Mouse (Mus musculus) T-helper 17 cell (primary cell): ENCODE data around the gene Prdm10.

Experiments used
- in situ Hi-C, 2 experiments: fragments of 300-600 bp; cut with MboI, MseI; formaldehyde crosslinking; loops; 1 replicate in 1 of 2; 2 replicates in 1 of 2; pipeline ENCODE4 v1.15.1; 2025; ENCODE audit warnings: high pct_unique_total_duplicates in 2 of 2

Gene Prdm10

DNA sequence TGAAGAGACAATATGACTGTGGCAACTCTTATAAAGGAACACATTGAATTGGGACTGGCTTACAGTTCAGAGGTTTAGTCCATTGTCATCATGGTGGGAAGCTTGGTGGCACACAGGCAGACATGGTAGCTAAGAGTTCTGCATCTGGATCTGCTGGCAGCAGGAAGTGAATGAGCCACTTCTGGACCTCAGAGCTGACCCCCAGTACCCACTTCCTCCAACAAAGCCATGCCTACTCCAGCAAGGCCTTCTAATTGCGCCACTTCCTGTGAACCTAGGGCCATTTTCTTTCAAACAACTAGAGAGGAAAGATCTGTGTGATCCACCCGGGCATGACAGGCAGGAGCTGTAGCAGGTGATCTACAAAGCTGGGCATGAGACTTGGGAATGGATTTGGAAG is 72.4 kb downstream of the Prdm10 start:
- in situ Hi-C loops, result loop anchor here in 1 of 2 experiments (5.0 kb wide), 1 partner anchor 205 kb away; no protein-coding TSS in a partner anchor

DNA sequence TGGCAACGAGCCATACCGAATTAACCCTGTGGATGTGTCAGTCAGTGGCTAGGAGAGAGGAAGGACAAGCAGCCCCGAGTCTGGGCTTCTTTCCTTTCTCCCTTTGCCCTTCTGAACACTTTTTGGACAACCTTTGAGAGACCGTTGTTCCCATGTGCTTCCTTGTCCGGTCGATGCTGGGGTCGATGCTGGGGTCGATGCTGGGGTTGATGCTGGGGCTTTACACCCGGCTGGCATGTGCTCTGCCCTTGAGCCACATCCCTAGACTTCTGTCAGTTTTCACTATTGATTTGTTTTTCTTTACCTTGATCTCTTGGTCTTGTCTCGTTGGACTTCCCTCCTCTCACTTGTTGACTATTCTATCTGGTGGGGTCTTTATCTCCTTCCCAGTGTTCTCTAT is 73.2 kb downstream of the Prdm10 start:
- in situ Hi-C loops, result loop anchor here in 1 of 2 experiments (5.0 kb wide), 1 partner anchor 206 kb away; no protein-coding TSS in a partner anchor

DNA sequence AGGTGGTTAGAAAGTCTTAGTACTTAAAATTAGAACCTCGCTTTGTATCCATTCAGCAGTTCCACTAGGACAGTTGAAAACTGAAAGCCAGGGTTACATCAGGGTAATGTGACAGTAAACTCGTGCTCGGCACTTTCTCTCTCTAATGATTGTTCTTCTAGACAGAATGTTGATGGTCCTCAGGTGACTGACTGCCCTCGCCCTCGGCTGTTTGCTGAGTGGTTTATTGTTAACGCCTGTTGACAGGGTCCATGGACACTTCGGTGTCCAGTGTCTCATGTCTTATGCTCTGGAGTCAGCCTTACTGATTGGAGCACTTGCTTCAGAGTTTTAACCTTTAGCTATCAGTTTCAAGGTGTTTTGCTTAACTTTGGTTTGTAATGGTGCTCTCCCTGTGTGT is 73.7 kb downstream of the Prdm10 start:
- in situ Hi-C loops, result loop anchor here in 1 of 2 experiments (5.0 kb wide), 1 partner anchor 207 kb away; no protein-coding TSS in a partner anchor

DNA sequence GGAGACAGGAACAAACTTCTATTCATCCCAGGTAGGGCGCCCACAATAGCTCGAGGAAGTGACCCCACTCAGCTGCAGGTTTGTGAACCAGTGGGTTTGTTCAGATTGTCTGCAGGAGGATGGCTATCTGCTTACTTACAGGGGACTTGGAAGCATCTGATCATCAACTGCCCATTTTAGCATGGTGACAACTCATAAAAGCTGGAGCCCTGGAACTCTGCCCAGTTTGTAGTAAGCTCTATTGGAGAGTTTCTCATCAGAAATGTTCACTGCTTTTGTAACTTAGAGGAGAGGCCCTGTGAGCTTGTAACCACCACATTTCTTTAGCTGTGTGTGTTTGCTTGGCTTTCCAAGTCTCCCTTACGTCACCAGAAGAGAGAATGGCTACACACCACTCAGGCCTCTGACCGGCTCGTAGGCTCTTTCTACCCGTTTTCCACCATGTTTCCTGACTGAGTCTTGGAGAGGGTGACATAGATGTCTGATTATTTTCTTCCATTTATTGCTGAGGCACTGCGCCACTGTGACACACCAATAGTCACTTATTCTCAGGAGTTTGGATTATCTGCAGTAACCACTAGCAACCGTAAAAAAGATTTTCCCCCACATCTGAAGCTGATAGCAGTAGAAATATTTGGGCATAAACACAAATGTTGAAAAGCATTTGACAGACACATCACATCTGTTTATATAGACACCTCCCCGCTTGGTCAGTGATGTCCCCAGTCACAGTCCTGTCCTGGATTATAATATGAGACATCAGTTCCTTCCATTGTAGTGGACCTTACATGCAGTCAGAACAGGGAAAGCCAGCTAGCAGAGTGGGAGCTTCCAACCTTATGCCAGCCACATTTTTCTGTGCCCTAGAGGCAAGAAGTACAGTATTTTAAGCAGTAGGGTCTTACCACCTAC is 83.6 kb downstream of the Prdm10 start:
- in situ Hi-C loops, result loop anchor here in 1 of 2 experiments (10.0 kb wide), 1 partner anchor 919 kb away; no protein-coding TSS in a partner anchor

DNA sequence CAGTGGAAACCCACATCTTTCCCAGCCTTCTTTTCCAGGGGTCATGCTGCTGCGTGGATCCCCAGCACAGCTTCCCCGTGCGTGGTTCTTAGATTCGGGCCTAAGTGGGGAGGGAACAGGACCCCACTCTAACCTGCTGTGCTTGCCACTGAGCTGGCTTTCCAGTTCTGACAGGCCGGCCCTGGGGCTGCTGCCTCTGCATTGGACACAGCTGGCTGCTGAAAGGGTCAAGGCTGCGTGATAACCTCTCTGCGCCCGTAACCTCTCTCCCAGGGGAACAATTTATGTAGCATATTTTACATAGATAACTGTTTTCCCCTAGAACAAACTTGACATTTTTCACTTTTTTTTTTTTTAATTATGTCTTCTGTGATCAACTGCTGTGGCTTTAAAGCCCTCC is 84.7 kb downstream of the Prdm10 start:
- in situ Hi-C loops, result loop anchor here in 1 of 2 experiments (10.0 kb wide), 1 partner anchor 920 kb away; no protein-coding TSS in a partner anchor

DNA sequence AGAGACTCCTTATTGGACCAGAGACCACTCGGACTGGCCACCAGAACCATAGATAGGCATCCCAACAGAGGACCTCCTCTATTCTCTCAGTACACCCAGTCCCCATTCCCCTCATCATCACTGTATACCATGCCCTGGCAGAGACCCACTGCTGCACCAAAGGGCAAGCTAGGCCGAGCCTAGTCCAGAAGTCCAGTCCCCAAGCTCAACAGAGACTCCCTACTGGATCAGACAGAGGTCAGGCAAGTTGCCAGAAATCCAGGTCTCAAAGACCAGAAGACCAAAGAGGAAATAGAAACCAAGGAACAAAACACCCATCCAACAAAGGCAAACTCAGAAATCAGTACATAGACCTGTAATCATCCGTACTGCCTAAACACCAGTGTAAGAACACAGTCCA is 91.4 kb downstream of the Prdm10 start:
- in situ Hi-C loops, result no loop called here

DNA sequence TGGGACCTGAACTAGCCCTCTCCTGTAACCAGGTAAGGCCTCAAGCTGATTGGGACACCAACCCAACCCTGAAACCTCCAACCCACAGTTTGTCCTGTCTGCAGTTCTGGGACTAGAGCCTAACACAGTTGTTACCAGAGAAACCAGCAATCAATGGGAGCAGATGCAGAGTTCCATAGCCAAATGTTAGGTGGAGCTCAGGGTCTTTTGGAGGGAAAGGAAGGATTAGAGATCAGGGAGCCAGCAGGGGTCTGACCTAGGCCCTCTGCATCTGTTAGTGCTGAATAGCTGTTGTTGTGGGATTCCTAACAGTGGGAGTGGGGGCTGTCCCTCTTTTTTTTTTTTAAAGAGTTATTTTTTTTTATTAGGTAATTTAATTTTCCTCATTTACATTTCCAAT is 96.3 kb downstream of the Prdm10 start:
- in situ Hi-C loops, result no loop called here

DNA sequence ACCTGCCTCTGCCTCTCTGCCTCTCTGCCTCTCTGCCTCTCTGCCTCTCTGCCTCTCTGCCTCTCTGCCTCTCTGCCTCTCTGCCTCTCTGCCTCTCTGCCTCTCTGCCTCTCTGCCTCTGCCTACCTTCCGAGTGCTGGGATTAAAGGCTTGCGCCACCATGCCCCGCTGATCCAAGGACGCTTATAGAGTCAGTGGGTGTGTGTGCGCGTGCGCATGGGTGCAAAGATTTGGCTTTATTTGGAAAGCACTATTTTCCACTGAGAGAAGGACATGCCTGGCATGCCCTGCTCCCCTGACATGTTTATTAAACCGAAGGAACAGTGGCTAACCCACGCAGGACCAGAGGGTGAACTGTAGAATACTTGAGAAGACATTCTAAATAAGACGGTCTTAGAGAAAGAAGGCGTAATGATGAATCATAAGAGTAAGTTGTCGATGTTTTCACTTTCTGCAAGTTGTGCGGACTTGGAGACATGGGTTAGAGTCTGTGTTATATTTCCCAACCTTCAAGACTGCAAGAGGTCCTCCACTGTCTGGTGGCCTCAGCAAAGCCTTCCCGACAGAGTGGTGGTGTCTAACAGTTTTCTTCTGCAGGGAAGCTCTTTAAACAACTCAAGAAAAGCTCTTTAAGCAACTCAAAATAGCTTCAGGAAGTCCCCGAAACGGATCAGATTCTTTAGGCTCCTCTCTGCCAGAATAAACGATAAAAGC is 104.6 kb downstream of the Prdm10 start:
- in situ Hi-C loops, result no loop called here

DNA sequence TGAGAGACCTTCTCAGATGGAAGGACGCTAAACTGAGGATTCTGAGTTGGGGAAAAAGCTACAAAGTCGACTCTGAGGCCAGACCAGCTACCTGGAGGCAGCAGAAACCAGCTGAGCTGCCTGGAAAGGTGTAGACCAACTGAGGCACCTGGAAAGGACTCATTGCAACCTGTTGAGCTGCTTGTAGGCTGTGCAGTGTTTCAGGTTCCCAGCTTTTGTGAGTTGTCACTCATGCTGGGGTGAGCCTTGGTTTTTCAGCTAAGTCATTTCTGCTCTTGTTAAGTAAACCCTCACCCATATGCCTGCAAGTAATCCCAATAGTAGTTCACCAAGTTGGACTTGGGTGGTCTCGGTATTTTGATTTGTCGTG is 105.1 kb downstream of the Prdm10 start:
- in situ Hi-C loops, result no loop called here

DNA sequence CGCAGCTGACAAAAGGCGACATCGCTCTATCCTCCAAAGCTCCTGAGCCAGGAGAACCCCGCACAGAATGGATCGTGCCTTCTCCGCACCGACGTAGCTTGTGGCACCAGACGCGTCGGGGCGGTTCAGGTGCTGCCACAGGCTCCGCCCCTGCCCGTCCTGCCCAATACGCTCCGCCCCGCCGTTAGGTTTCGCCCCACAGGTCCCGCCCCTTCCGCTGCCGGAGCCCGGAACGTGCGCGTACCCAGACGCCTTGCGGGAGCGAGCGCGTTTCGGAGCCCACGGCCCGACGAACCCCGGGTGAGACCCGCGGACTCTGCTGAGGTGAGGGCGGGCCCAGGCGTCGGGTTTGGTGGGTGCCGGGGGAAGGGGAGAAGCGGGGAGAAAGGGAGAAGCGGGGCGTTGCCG is 105.6 kb downstream of the Prdm10 start, which contains the start of gene Nfrkb:
Gene Nfrkb (plus strand): TSS at position 246 of the 408 bp plus-strand sequence.
- in situ Hi-C loops, result no loop called here

DNA sequence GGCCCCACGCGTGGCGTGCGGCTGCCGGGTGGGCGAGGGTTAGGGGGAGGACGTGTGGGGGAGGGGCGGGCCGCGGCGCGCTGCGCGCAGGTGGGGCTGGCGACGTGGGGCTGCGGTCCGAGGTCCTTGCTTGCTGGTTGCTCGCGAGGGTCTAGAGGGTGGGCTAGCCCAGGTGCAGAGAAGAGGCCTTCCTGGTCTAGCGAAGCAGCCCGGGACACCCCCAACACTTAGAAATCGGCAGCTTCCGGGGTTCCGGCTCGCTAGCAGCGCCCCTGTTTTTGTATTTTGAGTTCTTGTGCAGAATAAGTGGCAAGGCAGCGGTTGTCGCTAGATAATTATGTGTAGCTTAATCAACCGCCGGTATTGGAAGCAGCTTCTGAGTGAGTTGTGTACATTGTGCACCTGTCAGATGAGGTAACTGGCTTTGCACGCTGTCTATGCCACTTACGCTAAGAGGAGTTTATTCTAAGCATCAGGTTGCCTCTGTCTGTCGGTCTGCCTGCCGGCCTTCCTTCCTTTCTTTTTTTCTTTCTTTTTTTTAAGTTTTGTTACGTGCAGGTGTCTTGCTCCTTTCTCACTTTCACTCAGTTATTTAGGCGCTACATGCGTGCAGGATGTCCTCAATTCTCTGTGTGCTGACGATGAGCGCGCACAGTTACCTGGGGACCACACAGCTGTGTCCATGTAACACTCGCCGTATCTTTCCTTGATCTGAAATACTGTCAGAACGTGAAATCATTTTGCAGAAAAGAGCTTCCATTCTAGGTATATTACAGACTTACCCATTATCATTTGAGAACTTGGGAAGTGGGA is 106.2 kb downstream of the Prdm10 start:
- in situ Hi-C loops, result no loop called here

DNA sequence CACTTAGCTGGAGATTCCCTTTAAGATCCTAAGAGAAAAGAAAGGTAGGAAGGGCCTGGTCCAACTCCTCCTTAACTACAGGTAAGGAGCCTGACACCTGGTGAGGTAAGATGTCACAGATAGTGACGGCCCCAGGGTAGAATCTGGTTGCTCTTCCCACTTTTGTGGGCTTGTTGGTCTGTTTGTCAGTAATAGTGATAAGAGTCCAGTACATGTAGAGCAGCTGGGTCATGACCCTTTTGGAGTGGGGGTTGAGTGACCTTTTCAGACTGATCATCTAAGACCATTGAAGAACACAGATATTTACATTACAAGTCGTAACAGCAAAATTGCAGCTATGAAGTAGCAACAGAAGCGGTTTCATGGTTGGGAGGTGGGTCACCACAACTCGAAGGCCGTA is 106.9 kb downstream of the Prdm10 start:
- in situ Hi-C loops, result no loop called here

DNA sequence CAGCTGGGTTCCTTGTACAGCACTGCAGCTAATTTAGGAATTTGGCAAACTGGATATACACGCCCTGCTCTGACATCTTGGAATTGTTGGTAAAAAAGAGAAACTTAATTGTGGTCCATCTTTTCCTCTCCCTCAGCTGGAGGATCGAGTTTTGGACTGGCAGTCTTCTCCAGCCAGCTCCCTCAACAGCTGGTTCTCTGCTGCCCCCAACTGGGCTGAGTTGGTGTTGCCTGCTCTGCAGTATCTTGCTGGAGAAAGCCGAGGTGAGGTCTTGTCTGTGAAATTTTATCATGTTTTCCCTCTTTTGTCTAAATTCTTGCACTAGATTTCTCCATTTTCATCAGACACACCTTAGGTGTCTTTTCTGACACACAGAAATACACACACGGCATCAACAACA is 120.1 kb downstream of the Prdm10 start:
- in situ Hi-C loops, result loop anchor here in 1 of 2 experiments (10.0 to 25.0 kb wide), 2 partner anchors 144 to 963 kb away; partner anchors contain the start of gene Snx19

DNA sequence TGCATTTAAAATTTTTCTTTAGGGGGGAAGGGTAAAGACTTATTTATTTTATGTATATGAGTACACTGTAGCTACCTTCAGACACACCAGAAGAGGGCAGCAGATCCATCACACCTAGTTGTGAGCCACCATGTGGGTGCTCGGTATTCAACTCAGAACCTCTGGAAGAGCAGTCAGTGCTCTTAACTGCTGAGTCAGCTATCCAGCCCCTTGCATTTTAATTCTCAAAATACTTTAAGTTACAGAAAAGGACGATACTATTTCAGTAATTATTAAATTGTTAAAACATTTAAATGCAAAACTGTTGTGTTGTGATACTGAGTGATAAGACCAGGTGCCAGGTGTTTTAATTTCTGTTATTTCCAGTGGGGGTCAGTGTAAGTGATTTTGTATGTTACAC is 124.0 kb downstream of the Prdm10 start:
- in situ Hi-C loops, result loop anchor here in 1 of 2 experiments (10.0 to 25.0 kb wide), 2 partner anchors 140 to 967 kb away; partner anchors contain the start of gene Snx19

DNA sequence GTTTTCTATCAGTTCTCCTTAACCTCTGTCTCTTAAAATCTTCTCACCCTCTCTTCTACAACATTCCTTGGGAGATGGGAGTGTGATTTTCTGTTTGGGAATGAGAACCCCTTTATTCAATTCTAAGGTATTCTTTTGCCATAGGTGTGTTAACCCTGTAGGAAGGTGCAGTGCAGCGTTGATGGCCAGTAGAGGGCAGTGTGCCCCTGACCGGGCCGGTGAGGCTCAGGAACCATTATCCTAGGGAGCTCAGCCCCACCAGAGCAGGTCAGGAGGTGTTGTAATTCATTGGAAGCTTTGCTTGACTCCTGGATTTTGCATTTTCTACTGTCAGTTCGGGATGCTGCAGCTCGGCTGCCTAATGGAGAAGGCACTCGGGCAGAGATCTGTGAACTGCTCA is 124.9 kb downstream of the Prdm10 start:
- in situ Hi-C loops, result loop anchor here in 1 of 2 experiments (5.0 to 25.0 kb wide), 3 partner anchors 140 to 968 kb away; partner anchors contain the start of gene Snx19

DNA sequence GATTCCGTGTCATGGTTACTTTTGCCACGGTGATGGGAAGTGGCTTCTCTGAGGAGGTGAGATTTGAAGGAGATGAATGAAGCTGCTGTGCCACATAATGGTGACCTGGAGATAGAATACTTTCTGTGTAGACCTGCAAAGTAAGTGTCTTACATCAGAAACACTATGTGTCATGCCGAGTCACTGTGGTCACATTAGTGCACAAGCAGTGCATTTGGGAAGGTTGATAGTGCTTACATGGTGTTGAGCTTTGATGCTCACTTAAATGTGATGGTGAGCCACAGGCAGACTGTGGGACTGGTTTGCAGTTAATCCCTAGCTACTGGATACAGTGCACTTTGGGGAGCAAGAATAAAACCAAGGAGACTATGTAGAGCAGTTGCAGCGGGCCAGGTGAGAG is 131.8 kb downstream of the Prdm10 start:
- in situ Hi-C loops, result loop anchor here in 1 of 2 experiments (25.0 kb wide), 1 partner anchor 975 kb away; the partner anchor contains the start of gene Snx19

DNA sequence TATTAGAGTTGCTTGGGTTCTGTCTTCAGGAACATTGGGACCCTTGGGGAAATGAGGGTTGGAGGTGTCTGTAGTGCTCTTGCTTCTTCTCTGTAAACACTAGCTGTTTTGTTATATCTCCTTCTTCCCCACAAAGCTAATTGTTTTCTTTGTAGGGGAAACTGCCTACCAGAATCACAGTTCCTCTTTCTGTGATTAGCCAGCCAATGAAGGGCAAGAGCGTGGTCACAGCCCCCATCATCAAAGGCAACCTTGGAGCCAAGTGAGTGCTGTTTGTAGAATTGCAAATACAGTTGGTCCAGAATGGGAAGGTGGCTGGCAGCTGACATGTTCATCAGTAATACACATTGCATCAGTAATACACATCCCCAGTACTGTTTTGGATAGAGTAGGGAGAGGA is 138.5 kb downstream of the Prdm10 start:
- in situ Hi-C loops, result loop anchor here in 1 of 2 experiments (25.0 kb wide), 1 partner anchor 982 kb away; the partner anchor contains the start of gene Snx19

DNA sequence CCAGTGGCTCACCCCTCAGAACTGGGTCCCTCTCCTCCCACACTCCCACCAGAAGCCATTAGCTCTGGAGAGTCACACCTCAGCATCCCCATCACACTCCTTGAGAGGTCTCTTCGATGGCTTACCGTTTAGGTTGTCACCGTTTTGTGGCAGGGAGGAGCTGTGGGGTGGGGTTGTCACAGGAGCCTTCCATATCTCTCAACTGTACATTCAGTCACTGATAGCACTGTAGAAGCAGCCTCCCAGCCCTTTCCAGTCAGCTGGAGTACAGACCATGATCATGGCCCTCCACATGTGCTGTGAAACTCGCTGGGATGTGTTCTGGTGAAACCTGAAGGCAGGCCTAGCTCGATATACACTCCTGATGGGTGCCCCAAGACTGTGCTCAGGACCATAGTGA is 141.8 kb downstream of the Prdm10 start:
- in situ Hi-C loops, result loop anchor here in 1 of 2 experiments (25.0 kb wide), 1 partner anchor 985 kb away; the partner anchor contains the start of gene Snx19

DNA sequence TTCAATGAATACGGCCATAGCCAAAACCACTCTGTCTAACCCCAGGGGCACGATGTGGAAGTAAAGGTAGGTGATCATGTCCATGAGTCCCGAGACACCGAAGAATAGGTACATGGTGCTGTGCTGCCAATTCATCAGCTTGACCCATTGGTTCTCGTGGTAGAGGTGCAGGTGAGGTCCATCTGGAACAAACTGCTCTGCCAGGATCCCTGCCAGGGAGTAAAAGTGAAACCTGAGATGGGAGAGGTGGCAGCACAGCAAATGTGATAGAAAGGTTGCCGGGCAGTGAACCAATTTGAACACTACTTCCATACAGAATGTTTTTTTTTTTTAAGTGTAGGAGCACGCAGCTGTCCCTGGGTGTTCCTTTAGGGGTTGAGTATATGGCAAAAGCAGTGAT is 148.6 kb downstream of the Prdm10 start:
- in situ Hi-C loops, result no loop called here

DNA sequence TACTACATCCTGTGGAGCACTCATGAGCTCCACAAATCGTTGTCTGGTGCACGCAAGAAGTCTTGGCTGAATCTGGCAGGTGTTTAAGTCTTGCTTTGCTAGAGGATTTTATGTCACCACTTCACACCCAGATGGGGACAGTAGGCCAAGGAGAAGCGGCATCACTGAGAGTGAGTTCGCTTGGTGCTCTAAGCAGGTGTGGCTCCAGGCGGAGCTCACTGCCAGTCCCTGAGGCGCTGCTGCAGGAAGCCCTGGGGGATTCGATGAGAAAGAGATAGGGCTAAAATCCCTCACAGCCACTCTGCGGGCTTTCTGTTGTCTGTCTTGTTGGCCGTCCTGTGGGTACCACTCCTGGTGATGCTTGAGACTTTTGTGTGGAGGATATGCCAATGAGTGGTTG is 149.7 kb downstream of the Prdm10 start:
- in situ Hi-C loops, result no loop called here
